Mouse (Mus musculus) liver, embryonic 14.5 days (tissue): ENCODE measurements around the gene Ebf1. TPM values are rescaled to one million over a fixed set of nuclear protein-coding genes. Genes with fewer than 3 reads are reported as not detected.

Source experiments
- ATAC-seq: fragments of 200-750 bp; cut with Nextera tagmentation; 2 replicates; pipeline ENCODE4 v1.8.0; 2017; ENCODE audit warnings: moderate number of reproducible peaks, mild to moderate bottlenecking, moderate library complexity; ENCODE audit not compliant: insufficient read depth
- DNase-seq, 3 experiments: peaks; one replicate each; pipeline ENCODE4 v3.0.0-alpha.2; 2012 to 2013; ENCODE audit warnings: low read depth in 3 of 3, low spot score in 3 of 3
- H3K27ac ChIP-seq: fragments of 300-500 bp; sonication (generic); 2 replicates; pipeline ENCODE4 v1.5.1; 2014; ENCODE audit warnings: moderate library complexity, mild to moderate bottlenecking, control low read depth, inconsistent platforms
- H3K27me3 ChIP-seq: fragments of 300-500 bp; sonication (generic); 2 replicates; pipeline ENCODE4 v1.6.1; 2014; ENCODE audit warnings: mild to moderate bottlenecking, low read length, moderate library complexity; ENCODE audit not compliant: control insufficient read depth, insufficient read depth
- H3K36me3 ChIP-seq: fragments of 300-500 bp; sonication (generic); replicated peaks from 2 replicates; pipeline ENCODE4 v1.6.1; 2014; ENCODE audit warnings: low read depth; ENCODE audit not compliant: control insufficient read depth, insufficient read depth
- H3K4me1 ChIP-seq, 2 experiments: fragments of 200-500 bp in 1 of 2; fragments of 300-500 bp in 1 of 2; sonication (generic) in 1 of 2; replicated peaks; 2 replicates each; pipeline ENCODE4 v1.6.1; 2012 to 2014; ENCODE audit warnings: antibody characterized with exemption in 1 of 2, inconsistent platforms in 1 of 2, low read length in 1 of 2; ENCODE audit not compliant: control insufficient read depth in 2 of 2, insufficient read depth in 2 of 2
- H3K4me2 ChIP-seq: fragments of 300-500 bp; sonication (generic); 2 replicates; pipeline ENCODE4 v1.6.1; 2014; ENCODE audit warnings: low read depth, mild to moderate bottlenecking, control low read depth, moderate library complexity
- H3K4me3 ChIP-seq, 2 experiments: fragments of 200-500 bp in 1 of 2; fragments of 300-500 bp in 1 of 2; sonication (generic) in 1 of 2; 2 replicates each; pipeline ENCODE4 v1.5.1; 2012 to 2014; ENCODE audit warnings: low read depth in 2 of 2, low read length in 2 of 2, mild to moderate bottlenecking in 2 of 2, control low read depth in 1 of 2, inconsistent platforms in 1 of 2, moderate library complexity in 1 of 2; ENCODE audit not compliant: insufficient read depth in 1 of 2
- H3K9ac ChIP-seq: fragments of 300-500 bp; sonication (generic); replicated peaks from 2 replicates; pipeline ENCODE4 v1.6.1; 2014; ENCODE audit warnings: mild to moderate bottlenecking, control low read depth, moderate library complexity
- H3K9me3 ChIP-seq: fragments of 300-500 bp; sonication (generic); 2 replicates; pipeline ENCODE4 v1.6.1; 2016; ENCODE audit warnings: low read length, mixed read lengths; ENCODE audit not compliant: control insufficient read depth
- CTCF ChIP-seq: IDR thresholded peaks from 2 replicates; pipeline ENCODE4 v1.5.1; 2016; ENCODE audit warnings: antibody characterized with exemption, low read depth, control low read depth
- EP300 ChIP-seq: IDR thresholded peaks from 2 replicates; pipeline ENCODE4 v1.6.1; 2016; ENCODE audit warnings: antibody characterized with exemption, low read depth
- WGBS: fragments of 180-500 bp; shearing (Covaris S2); extraction: QIAGEN DNeasy Blood & Tissue Kit; methylation state at CpG from one replicate; pipeline ENCODE4 v1.1.7; 2014; ENCODE audit not compliant: insufficient replicate concordance; 5-methylcytosine and 5-hydroxymethylcytosine counted together
- polyA plus RNA-seq, 2 experiments: library from polyadenylated mRNA; depleted of rRNA in 1 of 2; stranded (reverse) in 1 of 2; unstranded in 1 of 2; fragments of >200 nt; fragmentation: Nextera tagmentation in 1 of 2; extraction: Ambion mirVana in 1 of 2; gene quantifications; 2 replicates each; pipeline versions ENCODE4 v1.2.1 to v1.2.3; 2012 to 2014

Ebf1 gene
- polyA plus RNA-seq, 2 experiments = 0.20 to 0.34 TPM

- Histone ChIP-seq H3K9ac (no peak overlapping the region), H3K27me3 (no peaks in the 10 kb centered on the region), H3K4me1 (no peaks in the 10 kb centered on the region), H3K36me3 (no peaks in the 10 kb centered on the region), H3K4me3 (no peak overlapping the region), H3K4me2 (no peak overlapping the region), H3K9me3 (no peaks in the 10 kb centered on the region), H3K27ac (no peak overlapping the region)
- DNase-seq = no peak
- 7% methylated on average over 9 of the region's 9 CpGs for WGBS
- no peak for ATAC-seq
- TF ChIP-seq EP300 = no peak
- TF ChIP-seq CTCF = no peak
Observed at GRCm38 (mm10) chr11:44881056-44881683, 264.1 kb downstream of the Ebf1 start.

- no peaks in the 10 kb centered on the region for H3K27me3 ChIP-seq
- 68% methylated on average over 4 of the region's 4 CpGs for WGBS
- H3K27ac ChIP-seq = no peak overlapping the region
- H3K4me2 ChIP-seq = no peak overlapping the region
- H3K9me3 ChIP-seq = no peaks in the 10 kb centered on the region
- DNase-seq = no peak
- no peak for TF ChIP-seq EP300
- TF ChIP-seq CTCF = no peak
- H3K4me3 ChIP-seq = no peak overlapping the region
- no peak overlapping the region for H3K9ac ChIP-seq
- no peak for ATAC-seq
- no peaks in the 10 kb centered on the region for H3K36me3 ChIP-seq
- H3K4me1 ChIP-seq = no peaks in the 10 kb centered on the region
Observed at GRCm38 (mm10) chr11:44882476-44882970, 265.4 kb downstream of the Ebf1 start.

GRCm38 (mm10) chr11:44884337-44884736 lies 267.2 kb downstream of the Ebf1 start:
- ATAC-seq (no peak), DNase-seq (no peak)
- TF ChIP-seq CTCF = no peak
- no peak for TF ChIP-seq EP300
- Histone ChIP-seq H3K27ac (no peak overlapping the region), H3K27me3 (no peaks in the 10 kb centered on the region), H3K36me3 (no peaks in the 10 kb centered on the region), H3K9me3 (no peaks in the 10 kb centered on the region), H3K9ac (no peak overlapping the region), H3K4me3 (no peak overlapping the region), H3K4me1 (no peaks in the 10 kb centered on the region), H3K4me2 (no peak overlapping the region)
- WGBS = 46% methylated on average over 3 of the region's 3 CpGs

- H3K4me1 ChIP-seq = no peaks in the 10 kb centered on the region
- H3K9me3 ChIP-seq = no peaks in the 10 kb centered on the region
- H3K36me3 ChIP-seq = no peaks in the 10 kb centered on the region
- ATAC-seq = no peak
- H3K4me3 ChIP-seq = no peak overlapping the region
- no peaks in the 10 kb centered on the region for H3K27me3 ChIP-seq
- TF ChIP-seq CTCF (no peak), EP300 (no peak)
- no peak overlapping the region for H3K27ac ChIP-seq
- DNase-seq = no peak
- no peak overlapping the region for H3K4me2 ChIP-seq
- no peak overlapping the region for H3K9ac ChIP-seq
- 72% methylated on average over 2 of the region's 2 CpGs for WGBS
Observed at GRCm38 (mm10) chr11:44886897-44887296, 269.8 kb downstream of the Ebf1 start.

GRCm38 (mm10) chr11:44887691-44888090 lies 270.6 kb downstream of the Ebf1 start:
- ATAC-seq = no peak
- H3K27me3 ChIP-seq = no peaks in the 10 kb centered on the region
- WGBS = 70% methylated on average over 7 of the region's 7 CpGs
- H3K27ac ChIP-seq = no peak overlapping the region
- TF ChIP-seq CTCF (no peak), EP300 (no peak)
- no peak overlapping the region for H3K4me2 ChIP-seq
- no peak overlapping the region for H3K9ac ChIP-seq
- no peak for DNase-seq
- no peaks in the 10 kb centered on the region for H3K9me3 ChIP-seq
- H3K4me3 ChIP-seq = no peak overlapping the region
- H3K36me3 ChIP-seq = no peaks in the 10 kb centered on the region
- no peaks in the 10 kb centered on the region for H3K4me1 ChIP-seq
